Mouse (Mus musculus): ENCODE measurements around the gene Alx3. TPM values are rescaled to one million over a fixed set of nuclear protein-coding genes. Genes with fewer than 3 reads are reported as not detected.

Alx3 gene
- not detected for polyA plus RNA-seq (2017; shearing (Covaris generic))

DNA sequence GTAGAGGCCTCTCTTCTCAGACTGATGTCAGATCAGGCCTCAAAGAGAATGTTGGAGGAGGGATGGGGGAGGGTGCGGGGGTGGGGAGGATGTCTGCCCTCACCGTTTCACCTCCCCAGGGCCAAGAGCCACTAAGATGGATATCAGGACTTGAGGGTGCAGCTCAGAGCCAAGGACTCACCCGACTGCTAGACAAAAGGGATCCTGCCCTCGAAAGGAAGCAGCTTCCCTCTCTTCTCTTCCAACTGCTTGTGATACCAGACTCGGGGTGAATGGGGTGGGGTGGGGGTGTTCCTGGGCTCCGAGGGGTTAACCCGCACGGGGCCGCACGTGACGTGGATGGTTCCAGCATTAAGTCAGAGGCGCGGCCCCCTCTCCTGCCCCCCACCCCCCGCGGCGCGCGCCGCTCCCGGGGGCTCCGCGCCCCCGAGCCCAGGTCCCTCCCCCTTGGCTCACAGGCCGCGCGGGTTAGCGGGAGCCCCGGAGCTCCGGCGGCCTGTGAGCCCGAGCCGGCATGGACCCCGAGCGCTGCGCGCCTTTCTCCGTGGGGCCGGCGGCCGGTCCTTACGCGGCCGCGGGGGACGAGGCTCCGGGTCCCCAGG, at the start of gene Alx3:
Alx3 (plus strand) TSS at position 370 of the 602 bp plus-strand sequence.
- ATAC-seq: no peak

DNA sequence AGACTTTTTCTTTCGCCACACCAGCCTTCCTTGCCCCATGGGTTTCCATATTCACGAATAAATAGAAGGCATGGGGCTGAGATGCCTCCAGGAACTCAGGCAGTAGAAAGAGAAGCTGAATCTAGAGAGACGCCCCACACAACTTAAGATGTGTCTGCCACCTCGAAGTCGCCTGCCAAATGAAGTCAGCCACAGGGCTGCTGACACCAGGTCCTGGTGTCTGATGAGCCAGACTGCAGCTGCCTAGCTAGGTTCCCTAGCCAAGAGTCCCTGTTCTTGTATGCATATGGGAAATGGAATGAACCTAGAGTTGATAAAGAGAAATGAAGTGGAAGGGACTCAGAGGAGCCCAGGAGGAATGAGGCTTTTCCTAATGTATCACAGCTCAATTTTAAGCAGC, 49.6 kb upstream of the Alx3 start:
- no peak for ATAC-seq

DNA sequence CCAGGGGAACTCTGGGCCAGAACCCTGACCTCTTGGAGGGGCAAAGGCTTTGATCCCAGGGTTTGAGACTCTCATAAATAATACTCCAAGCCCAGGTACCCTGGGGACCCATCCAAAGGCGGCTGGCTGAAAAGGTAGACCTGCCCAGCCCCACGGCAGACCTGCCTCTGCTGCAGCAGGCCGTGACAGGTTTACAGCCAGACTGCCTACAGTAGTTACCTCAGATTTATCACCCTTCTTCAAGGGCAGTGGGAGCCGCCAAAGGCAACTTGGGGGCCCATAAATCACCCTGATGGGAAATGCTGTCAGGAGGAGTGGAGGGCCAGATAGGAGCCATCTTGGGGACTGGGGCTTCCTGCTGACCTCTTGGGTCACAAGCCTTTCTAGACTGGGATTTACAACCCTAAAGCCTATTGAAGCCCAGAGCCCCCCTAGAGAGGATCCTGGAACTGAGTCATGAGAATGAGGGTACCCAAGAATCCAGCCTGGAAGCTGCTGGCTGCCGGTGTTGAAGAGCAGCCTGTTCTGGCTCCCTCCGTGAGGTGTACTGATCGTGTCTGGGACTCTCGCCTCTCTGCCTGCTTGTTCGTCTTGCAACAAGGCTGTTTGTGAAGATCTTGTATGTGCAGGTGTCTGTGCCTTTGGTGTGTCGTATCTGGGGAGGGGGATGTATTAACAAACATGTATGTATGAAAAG, 49.0 kb upstream of the Alx3 start:
- ATAC-seq: no peak

DNA sequence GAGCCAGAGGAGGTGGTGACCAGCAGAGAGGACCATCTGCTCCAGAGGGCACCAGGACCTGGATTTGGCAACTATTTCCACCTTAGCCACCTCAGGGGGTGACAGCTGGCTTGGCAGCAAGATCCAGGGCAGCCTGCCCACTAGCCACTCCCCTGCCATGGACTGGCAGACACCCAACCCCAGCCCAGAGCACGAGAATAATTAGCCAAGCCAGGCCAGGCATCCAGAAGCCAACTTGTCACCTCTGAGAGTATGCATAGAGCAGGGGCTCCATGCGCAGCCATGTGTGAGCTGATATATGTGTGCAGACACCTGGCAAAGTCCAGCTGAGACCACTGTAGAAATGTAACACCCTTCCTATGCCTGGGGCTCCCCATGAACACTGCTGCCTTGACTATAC, 47.9 kb upstream of the Alx3 start:
- no peak for ATAC-seq

DNA sequence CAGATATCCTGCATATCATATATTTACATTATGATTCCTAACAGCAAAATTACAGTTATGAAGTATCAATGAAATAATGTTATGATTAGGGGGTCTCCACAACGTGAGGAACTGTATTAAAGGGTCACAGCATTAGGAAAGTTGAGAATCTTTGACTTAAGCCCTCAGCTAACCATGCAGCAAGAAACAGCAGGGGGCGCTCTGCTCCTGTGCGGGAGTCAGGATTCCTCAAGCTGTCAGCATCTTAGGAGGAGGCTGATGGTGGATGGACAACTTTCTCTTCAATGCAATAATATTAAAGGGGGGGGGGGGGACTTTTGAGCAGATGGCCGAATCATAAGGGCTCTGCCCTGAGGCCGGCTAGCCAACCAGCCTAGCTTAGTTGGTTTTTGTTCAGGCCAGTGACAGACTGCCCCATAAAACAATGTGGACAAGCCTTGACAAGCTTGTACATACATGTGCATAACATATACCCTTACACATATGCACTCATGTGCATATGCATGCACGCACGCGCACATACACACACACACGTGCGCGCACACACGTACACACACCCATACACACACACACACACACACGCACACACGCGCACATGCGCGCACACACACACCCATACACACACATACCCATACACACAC, 44.3 kb upstream of the Alx3 start:
- ATAC-seq: no peak

DNA sequence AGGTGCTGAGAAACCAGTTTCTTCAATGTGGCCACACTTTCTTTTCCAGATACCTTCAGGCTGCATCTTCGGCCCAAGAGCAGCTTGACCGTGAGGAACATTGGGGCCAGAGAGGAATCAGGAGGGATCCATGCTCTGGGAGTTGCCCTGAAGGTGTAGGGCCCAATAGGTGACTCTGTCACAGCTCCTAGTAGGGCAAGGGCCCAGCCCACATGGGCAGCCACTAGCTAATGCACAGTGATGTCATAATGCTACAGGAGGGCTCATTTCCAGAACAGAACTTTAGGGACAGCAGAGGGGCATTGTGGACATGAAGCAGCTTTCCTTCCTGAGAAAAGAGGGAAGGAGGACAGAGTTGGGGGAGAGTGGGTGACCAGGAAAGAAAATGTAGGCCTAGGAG, 40.0 kb upstream of the Alx3 start, which contains the start of gene Ubl4b:
Ubl4b (minus strand) TSS at position 232 of the 400 bp plus-strand sequence.
- ATAC-seq: no peak

DNA sequence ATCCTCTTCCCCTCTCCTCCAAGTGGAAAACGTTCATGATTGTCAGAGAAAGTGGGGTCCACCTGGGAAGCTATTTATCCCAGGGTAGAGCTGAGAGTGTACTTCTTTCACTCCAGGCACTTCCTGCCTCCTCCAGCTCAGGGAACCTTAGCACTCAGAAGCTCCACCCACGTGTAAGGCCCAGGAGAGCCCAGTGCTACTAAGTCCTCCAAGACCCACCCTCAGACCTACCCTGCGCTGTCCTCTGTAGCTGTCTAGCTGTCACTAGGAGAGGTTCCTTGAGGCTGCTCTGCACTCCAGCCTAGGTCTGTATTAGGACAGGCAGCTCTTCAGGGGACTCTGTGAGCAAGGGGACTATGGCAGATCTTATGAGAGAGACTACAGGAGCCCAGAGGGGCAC, 36.1 kb upstream of the Alx3 start:
- ATAC-seq: no peak

DNA sequence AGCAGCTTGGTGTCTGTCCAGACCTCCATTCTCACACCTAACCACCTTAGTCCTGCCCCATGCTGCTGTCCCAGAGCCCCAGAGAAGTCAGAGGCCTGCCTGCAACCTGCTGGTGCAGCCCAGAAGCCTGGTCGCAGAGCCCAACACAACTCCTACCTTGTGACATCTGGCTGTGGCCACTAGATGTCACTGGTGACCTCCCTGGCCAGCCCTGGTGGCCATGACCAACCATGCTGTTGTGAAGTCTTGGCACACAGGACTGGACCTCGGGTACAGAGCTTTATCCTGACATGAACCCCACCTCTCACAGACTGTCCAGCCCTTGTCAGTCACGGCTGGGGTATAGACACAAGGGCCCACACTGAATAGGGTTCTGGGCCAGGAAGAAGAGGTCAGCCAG, 35.6 kb upstream of the Alx3 start:
- no peak for ATAC-seq

DNA sequence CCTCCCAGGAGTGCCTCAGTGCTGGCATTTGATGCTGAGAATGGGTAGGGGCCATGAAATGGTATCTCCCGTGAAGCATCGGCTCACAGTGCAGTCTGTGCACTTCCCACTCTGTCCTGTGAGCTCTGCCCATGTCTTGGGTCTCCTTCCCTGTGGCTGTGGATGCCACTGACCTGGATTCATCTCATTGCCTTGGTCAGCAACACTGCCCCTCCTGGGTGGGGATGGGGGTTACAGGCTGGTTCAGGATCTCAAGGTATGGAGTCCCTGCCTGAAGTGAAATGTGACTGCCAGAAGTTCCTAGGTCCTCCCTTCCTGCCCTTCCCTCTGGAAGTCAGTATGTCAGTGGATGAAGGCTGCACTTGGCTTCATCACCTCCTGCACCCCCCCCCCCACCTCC, 32.7 kb upstream of the Alx3 start:
- ATAC-seq: no peak

DNA sequence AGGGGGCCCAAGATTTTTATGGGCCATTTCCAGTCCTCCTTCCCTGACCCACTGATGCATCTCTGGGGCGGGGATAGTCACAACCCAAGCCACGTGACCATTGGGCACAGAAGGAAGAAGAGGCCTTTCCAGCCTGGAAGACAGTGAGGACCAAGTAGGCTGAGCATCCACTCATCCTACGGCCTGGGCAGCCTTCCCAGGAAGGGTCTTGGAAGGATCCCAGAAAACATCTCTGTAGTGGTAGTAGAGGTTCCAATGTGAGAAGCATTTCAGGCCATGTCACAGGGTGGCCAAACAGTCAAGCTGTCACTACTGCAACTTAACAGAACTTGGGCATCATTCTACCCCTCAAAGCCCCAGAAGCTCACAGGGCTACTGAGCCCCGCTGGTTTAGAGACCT, 32.2 kb upstream of the Alx3 start:
- no peak for ATAC-seq

DNA sequence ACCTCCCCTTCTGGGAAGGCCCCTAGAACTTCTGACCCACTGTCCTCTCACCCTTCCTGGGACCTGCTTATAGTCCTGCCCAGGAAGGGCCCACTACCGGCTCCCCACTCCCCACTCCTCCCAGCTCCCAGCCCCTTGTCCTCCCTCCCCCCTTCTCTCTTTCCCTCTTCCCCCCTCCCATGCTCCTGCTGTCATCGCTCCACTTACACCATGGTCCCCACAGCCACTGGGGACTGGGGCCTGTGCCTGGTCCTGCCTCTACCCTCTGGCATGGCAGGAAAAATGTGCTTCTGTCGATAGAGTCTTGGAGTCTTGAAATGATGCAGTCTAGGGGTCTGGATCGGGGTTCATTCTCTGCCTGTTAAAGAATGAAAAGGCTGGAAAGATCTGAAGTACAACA, 31.0 kb upstream of the Alx3 start:
- no peak for ATAC-seq

DNA sequence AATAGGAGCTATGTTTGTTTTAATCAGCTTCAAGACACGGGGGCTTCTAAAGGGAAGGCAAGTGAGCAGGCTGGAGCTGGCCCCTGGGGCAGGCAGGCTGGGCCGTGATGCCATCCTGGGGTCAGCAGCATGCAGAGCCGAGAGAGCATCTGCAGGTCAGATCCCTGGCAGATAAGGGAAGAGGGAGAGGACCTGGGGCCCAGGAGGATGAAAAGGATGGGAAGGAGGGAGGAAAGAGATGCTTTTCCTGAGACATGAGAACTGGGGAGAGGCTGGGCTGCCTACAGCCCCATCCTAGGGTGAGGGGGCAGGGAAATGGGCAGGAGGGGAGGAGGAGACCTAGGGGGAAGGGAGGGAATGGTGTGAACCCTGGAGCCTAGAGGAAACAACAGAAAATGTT, 29.5 kb upstream of the Alx3 start:
- ATAC-seq: no peak

DNA sequence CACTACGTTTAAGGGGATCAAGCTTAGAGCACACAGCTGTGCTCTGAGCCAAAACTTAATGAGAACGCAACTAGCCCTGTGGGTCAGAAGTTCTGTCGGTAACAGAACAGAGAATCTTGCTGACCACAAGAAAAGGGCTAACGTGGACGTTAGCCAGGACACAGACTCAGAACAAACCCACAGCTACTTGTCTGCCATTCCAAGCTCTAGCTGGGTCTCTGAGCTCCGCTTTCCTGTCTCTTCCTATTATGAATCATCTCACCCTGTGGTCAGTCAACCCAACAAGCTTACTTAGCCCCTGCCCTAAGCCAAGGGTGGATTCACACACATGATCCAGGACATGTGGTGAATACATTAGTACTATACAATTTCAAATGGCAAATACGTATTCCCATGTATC, 27.1 kb upstream of the Alx3 start:
- no peak for ATAC-seq

DNA sequence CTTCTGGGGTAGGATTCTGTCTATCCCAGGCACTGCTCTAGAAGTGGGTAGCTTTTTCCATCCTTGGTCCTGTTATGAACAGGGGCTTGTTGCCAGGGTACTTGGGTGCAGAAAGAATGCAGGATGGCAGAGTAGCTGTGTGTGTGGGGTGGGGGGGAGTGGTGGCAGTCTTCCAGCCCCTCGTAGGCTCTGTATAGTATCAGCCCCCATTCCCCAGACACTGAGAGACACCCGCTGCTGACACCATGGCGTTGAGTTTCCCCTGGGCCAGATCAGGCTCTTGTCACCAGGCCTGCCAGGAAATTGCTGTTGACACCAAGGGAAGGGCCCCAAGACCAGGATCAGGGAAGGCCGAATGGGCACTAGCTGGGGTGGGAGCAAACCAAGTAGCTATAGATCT, 26.1 kb upstream of the Alx3 start:
- ATAC-seq: no peak

DNA sequence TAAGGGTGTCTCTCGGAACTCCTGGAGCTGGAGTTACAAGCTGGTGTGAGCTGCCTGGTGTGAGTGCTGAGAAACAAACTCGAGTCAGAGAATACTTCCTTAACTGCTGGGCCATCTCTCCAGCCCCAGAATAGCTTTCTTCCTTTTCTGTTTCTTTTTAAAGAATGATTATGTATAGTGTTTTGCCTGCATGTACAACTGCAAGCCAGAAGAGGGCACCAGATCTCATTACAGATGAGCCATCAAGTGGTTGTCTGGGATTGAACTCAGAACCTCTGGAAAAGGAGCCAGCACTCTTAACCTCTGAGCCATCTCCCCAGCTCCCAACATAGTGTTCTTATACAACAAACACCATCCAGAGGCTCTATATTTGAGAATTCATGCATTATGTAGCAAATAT, 23.6 kb upstream of the Alx3 start:
- no peak for ATAC-seq

DNA sequence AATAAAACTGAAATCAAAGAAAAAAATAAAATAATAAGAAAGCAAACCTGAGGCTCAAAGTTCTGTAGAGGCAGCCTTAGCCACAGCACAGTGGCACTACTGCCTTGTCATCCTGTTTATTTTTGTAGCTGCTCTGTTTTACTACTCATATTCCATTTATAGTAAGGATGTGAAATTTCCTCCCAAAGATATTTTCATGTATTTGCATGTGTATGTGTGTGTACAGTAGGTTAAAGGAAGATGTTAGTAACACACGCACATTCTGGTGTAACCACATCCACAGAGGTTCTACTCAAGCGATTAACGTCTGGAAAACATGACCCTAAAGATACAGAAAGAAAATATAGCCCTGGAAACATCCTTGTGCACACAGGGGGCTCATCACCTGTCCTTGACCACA, 18.0 kb upstream of the Alx3 start:
- no peak for ATAC-seq

DNA sequence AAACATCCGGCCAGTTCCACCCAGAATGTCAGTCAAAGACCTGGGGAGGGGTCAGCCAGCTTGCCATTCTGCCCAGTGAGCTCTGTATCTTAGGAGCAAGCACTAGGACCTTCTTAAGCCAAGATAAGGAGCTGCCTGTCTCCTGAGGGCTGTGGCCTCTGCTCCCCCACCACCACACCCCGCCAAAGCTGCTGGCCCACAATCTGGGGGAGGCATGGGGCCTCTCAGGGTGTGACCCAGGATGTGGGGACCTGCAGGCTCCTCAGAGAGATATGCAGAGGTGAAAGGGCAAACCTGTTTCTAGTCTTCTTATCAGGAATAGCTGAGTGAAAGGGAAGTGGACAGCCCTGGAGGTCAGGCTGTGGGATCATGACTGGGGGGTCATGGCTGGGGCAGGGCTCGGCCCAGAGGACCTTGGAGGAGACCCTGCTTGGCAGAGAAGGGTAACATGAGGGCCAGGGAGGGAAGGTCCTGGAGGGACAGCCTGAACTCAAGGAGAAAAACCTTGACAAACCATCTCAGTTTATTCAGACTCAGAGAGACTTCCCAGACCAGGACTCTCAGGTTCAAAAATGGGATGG, 16.9 kb upstream of the Alx3 start:
- ATAC-seq: no peak

DNA sequence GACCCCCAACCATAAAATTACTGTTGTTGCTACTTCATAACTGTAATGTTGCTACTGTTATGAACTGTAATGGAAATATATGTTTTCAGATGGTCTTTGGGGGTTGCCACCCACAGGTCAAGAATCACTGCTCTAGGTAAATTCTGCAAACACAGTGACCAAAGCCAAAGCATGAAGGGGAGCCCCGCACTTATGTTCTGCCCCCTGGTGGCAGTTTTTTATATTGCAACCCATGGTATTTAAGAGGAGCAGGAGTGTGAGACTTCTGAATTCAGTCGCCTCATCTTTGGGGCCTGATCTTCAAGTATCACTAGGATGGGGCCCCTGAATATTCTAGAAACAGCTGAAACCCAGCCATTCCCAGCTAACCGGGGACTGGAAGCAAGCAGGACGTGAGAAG, 15.4 kb upstream of the Alx3 start:
- ATAC-seq: no peak

DNA sequence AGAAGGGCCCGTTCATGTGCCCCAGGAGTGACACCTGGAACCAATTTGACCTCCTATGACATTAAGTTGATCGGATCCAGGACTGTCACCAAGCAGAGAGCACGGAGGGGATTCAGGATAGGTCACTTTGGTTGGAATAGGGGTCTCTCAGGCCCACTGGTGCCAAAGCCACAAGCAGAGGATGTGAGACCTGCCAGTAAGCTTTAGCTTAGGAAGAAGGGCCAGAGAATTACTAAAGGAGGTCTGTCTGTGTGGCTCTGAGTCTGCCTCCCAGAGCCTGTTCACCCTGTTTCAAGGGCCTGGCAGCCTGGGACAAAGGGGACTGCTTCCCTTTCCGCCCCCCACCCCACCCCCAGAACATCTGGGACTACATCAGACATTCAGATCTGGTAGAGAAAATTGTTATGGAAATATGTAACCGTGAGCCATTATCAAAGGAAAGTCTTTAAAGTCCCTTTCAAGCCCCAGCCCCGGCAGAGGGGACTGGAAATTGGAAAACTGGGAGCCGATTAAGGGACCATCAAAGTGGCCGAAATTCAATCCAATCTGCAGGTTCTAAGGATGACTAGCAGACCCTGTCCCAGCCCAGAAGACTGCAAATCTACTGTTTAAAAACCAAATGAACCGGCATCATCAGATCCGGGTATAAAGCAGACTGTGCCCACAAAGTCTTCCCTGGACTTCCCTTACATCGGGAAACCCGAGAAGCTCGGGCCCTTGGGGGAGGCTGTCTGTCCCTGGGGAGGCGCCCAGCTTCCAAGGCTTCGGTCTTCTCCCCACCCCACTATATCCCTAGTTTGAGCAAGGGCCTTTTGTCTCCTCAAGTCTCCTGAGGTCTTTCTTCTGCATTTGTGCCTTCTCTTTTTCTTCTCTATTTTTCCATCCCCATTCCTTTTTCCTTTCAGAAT, 13.5 kb upstream of the Alx3 start:
- ATAC-seq: no peak

DNA sequence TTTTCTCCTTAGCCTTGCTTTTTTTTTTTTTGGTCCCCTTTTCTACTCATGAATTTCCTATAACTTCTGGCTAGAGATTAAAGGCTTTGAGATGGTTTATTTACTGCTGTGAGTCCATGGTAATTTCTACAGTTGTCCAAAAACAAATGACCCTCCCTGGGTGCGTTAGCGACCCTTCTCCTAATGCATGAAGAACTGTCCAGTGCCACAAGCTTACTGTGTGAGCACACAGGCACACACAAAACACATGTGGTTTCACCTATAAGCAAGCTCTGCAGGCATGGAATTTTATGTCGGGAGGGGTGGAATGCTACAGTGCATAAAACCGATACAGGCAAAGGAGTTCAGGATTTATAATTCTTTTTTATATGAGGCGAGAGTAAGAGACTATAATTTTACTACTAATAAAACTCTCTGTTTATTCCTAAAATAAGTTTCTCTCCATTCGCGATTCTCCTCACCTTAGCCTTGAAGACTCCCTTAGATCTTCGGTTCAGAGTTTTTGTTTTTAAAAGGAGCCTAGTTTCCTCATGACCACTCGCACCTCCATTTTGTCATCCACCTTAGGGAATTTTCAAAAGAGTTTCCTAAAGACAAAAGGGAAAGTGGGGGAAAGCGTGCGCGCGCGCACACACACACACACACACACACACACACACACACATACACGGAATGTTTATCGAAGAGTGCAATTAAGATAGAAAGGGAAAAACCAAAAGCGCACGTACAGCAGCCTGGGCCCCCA, 12.5 kb upstream of the Alx3 start:
- ATAC-seq: no peak

DNA sequence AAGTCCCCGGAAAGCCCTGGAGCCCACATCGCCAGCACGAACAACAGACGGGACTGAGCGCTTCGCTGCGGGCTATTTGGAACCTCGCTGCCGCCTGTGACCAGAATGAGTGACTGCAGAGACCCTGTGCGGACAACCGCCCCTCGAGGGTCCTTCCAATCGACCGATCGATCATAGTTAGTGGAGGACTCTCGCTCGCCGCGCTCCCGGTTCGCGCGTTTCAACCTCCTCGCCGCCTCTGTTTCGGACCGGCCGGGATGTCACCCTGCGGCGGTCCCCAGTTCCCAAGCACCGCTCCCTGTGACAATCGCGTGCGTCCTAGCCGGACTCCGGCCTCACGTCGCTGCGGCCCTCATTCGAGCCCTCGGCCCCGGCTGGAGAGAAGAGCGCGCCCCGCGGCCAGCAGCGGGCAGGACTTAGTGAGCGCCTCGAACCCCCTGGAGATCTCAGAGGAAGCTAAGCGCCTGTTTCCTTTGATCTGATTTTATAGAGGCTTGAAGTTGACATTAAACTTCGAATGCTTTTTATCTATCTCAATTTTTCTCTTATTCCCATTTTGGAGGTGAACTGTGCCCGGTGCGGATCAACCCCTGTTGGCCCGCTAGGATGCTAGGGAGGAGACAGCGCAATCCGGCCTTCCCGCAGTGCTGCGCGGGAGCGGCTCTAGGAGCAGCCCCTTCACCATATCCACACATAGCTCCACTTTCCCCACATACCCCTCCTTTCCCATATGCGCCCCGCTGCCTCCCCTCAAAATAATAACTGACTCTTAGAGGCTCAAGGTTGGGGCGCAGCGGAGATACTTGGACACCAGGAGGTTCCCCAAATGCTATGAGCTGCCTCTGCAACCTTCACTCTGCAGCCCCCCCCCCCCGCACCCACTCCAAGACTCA, 11.7 kb upstream of the Alx3 start:
- ATAC-seq: no peak
